Mouse (Mus musculus): ENCODE measurements at regions not wholly inside any gene's neighbourhood (a gene's known extent, or its start where the extent isn't known, plus 50 kb on each side); places are given as distances from the start of the nearest gene placed in this dataset.
A peak's percentile ranks its signal among the peaks of the same experiment; 100 is the strongest.

DNA sequence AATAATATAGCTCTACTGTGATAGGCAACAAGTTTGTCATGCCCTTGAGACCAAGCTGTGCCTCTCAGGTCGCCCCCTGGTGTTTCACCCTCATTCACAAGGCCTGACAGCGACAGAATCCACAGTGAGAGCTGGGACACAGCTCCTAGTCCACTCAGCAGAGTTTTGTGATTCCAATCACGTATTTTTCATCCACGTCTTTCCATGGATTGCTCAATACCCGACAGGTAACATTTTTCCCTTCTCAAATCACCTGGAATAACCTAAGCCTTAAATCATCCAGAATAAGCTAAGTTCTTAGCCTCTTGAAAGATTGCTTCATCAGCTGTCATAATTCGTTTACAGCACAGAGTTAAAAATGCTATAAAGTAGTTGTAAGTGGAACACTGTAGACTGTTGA, 211.3 kb downstream of the Ccdc91 start:
- DNase-seq (ENCODE audit: low spot score): no peak

DNA sequence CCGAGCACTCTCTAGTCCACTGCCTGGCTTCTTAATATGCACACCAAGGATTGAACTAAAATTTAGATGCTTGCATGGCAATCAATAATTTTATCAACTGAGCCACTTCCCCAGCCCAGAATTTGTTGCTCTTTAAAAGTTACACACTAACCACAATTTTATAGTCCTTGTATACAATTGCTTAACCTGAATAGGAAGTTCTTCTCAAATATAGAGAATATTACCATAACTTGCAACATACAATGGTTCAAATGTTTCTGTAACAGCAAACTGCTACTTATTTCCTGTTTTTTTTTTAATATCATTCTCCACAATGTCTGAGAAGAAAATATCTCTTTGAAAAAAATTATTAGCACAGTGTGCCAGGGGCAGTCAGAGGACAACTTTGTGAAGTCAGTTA, 222.6 kb downstream of the Ccdc91 start:
- no peak for DNase-seq (ENCODE audit: low spot score)

DNA sequence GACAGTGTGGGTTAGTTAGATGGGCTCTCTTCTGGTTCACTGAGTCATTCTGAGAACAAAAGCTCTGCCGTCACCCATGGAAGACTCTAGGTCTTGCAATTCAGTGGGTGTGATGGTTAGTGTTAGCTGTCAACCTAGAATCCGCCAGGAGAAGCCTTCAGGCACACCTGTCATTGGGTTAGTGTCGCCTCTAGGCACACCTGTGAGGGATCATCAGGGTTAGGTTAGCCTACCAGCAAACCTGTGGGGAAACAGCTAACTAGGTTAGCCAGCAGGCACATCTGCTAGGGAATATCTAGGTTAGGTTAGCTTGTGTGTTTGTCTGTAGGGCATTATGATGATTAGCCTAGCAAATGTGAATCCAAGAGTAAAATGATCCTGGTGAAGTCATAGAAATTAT, 223.8 kb downstream of the Ccdc91 start:
- DNase-seq (ENCODE audit: low spot score): no peak

GRCm38 (mm10) chr6:147700629-147701028, 225.0 kb downstream of the Ccdc91 start:
- DNase-seq (ENCODE audit: low spot score): no peak

- DNase-seq (ENCODE audit: low spot score): no peak
These were observed 226.3 kb downstream of the Ccdc91 start for GRCm38 (mm10) chr6:147701956-147702355.

DNA sequence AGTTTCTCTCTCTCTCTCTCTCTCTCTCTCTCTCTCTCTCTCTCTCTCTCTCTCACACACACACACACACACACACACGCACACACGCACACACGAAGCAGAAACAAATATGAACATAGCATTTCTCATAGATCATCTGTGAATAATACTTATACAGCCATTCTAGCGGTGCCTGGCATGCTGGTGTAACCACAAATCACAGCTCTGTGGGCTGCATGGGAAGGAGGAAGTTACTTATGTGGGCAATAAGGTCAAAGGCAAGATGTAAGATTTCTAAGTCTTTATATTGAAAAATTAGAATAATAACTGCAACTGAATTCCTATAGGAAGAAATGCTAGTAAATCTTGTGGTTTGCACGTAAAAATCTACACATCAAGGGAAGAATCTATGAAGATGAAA, 228.7 kb downstream of the Ccdc91 start:
- DNase-seq (ENCODE audit: low spot score): no peak

- no peak for DNase-seq (ENCODE audit: low spot score)
These were observed 230.3 kb downstream of the Ccdc91 start for GRCm38 (mm10) chr6:147705936-147706335.

GRCm38 (mm10) chr6:147706741-147707140, 231.1 kb downstream of the Ccdc91 start:
- DNase-seq (ENCODE audit: low spot score): no peak

GRCm38 (mm10) chr6:147718052-147718712, 242.6 kb downstream of the Ccdc91 start:
- peak; percentile 35 for DNase-seq (ENCODE audit: low spot score)

DNA sequence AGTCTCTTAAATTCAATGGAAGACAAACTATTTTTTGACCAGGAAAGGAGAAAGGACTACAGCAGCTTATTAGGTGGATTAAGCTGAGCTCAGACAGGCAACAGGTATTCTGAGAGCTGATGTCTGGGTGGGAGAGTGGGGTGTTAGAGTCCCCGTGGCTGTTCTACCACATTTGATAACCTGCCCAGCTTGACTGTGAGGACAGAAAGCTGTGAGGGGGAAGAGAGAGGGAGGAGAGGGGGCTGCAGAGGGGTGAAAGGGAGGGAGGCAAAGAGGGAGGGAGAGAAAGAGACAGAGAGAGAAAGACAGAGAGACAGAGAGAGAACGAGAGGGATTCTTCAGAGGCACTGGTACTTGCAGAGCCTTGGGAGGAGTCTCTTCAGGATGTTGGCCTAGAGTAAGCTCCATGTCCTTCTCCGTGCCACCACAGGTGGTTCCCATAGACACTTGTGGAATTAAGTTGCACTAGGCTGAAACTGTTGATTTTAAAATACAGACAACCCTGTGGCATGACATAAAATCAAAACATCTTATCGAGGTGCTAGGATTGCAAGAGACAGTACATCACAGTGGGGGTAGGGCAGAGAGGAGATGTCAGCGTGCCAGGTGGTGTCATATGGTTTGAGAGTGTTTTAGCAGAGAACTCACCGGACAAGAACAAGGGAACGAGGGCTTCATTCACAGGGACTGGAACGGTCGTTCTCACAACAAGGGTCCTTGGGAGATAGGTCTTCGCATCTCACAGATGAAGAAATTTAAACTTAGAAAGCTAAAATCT, 243.3 kb downstream of the Ccdc91 start:
- no peak for DNase-seq (ENCODE audit: low spot score)

DNA sequence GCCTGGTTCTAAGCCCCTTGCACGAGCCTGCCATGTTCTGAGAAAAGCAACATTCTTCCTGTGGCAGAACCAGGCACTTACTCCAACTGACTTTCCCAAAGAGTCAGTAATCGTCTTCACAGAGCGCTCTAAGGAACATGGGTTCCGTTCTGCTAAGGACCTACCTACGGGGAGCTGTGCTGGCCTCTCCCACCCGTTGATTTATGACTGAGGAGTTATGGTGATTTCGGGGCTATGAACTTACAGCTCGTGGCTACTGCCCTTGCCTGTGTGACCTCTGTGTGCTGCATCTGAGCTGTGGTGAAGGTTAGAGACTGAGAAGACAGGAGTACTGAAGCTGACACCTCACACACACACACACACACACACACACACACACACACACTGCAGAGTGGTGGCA, 243.9 kb downstream of the Ccdc91 start:
- no peak for DNase-seq (ENCODE audit: low spot score)

GRCm38 (mm10) chr6:147723336-147723735, 247.7 kb downstream of the Ccdc91 start:
- DNase-seq (ENCODE audit: low spot score): no peak

DNA sequence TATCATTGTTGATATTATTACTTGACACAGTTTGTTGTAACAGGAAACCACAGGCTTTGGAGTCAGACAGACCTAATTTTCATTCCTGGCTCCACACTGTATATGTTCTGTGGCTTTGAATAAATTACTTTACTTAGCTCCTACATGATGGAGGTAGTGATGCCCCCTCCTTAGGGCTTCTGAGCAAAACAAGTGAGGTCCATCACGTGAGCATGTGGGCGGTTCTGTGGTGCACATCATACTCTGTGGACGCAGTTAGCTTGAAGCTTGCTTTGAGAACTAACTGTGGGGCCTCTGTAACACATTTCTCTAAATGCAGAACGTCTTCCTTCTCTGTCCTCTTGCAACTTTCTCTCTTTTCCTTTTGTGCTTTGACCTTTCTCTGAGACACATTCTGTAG, 251.4 kb downstream of the Ccdc91 start:
- DNase-seq (ENCODE audit: low spot score): no peak

GRCm38 (mm10) chr6:147727644-147728533, 252.3 kb downstream of the Ccdc91 start:
- DNase-seq (ENCODE audit: low spot score): no peak

DNA sequence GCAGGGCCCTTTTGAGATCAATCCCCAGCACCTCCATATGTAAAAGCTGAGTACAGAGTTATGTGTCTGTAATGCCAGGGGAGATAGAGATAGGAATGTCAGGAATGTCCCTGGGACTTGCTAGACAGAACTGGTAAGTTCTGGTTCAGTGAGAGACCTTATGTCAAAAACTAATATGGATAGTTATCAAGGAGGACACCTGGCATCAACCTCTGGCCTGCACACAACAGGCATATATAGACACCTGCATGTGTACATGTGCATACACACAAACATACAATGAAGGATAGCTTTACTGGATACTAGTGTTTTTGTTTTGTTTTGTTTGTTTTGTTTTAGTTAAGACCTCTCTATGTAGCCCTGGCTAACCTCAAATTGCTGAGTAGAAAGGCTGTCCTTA, 254.1 kb downstream of the Ccdc91 start:
- no peak for DNase-seq (ENCODE audit: low spot score)

DNA sequence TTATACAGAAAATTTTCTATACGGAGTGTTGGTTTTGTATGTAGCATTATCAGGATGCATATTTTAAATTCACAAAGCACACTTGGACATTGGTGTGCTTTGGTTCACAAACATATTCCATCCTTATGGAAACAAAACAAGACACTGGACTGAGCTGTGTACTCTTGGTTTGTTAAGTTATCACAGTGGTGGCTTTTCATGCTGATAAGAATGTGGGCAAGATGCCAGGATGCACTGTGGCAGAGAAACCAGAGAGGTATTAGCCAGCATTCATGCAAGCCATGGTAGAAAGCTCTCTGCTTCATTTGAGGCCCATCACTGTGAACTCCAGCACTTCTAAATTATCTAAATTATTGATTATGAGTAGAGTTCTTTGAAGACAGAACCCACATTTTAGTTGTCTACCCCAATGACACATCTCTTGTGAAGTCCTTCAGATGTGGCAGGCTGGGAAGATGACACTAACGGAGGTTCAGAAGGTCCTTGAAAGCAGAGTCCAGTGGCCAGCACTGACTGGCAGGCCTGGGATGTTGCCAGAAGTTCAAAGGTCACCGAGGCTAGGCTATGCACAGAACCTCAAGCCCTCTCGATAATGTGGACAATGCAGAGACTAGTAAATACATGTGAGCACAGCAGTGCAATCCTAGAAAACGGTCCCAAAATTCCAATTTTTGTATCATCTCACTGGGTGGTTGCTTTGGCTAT, 263.1 kb downstream of the Ccdc91 start:
- no peak for DNase-seq (ENCODE audit: low spot score)

- no peak for DNase-seq (ENCODE audit: low spot score)
These were observed 265.8 kb downstream of the Ccdc91 start for GRCm38 (mm10) chr6:147741446-147741845.

DNA sequence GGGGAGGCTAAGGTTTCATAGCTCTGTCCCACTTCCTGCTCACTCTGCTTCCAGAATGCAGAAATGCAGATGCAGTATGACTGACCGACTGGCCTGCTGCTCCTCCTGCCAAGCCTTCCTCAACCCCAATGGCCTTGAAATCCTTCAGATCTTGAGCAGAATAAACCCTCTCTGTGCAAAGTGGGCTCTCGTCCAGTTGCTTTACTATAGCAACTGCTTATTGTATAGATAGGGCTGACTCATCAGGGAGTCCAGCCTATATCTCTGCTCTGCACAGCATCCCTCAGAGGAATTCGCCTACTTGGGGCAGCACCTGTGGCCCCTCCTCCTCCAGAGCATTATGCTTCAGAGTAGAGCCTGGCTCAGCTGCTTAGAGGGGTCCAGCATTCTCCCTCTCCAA, 268.5 kb downstream of the Ccdc91 start:
- DNase-seq (ENCODE audit: low spot score): no peak

DNA sequence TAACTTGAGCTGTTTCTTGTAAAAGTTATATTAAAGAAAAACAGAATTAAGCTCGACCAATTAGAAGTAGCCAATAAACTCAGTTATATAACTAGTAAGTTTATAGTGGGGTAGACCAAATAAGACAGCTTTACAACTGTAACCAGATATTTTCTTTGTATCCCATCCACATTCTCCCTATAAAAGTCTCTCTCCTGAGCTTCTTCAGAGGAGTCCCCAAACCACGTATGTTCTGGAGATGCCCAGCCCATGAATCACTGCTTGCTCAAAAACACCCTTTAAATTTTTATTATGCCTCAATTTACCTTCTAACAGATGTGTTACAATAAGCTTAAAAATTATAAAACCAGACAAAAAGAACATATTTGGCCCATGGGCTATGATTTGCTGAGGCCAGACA, 270.1 kb downstream of the Ccdc91 start:
- no peak for DNase-seq (ENCODE audit: low spot score)

- no peak for DNase-seq (ENCODE audit: low spot score)
These were observed 272.3 kb downstream of the Ccdc91 start for GRCm38 (mm10) chr6:147747945-147748344.

GRCm38 (mm10) chr6:147752301-147752700, 276.7 kb downstream of the Ccdc91 start:
- no peak for DNase-seq (ENCODE audit: low spot score)

DNA sequence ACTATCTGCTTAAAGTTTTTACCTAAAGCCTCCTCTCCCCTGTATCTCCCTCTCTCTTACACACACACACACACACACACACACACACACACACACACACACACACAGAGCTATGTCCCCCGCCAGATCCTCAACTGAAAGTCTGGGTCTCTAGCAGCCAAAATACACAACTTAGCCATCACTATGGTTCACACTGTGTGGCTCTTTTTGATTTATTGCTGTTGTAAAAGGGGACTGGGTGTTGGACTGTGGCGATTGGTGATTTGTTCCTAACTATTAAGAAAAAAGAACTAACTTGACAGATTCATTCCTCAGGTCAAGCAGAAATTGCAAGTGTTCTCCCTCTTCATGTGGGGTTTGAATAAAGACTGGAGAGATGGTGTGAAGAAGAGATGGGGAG, 278.2 kb downstream of the Ccdc91 start:
- DNase-seq (ENCODE audit: low spot score): no peak
